Mouse (Mus musculus): ENCODE results near the gene Bsnd.
A peak's percentile ranks its signal among the peaks of the same experiment; 100 is the strongest.

Gene Bsnd

GRCm38 (mm10) chr4:106492116-106492515 lies at the start of gene Bsnd:
Gene Bsnd, minus strand, starts transcription at chr4:106492283.
- no peak for DNase-seq (ENCODE audit: low spot score in 2 of 2)

DNA sequence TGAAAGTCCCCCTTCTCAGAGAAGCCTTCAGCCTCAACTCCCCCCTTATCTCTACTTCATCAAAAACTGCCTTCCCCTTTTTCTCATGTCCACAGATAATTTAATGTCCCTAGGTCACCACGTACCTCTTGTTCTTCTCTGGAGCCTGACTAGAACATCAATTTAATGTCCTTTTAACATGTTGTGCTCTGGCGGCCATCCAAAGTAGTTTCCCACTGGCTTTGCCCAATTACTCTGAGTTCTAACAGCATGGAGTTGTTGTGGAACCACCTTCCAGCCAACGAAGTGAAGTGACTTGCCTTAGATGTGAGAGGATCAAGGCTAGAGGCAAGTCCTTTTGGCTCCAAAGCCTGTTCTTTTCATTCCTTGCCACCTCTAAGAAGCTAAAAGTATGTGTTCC lies 49.4 kb upstream of the Bsnd start:
- no peak for DNase-seq (ENCODE audit: low spot score in 2 of 2)

GRCm38 (mm10) chr4:106539756-106540155 lies 47.7 kb upstream of the Bsnd start:
- DNase-seq (ENCODE audit: low spot score in 2 of 2), result no peak

- DNase-seq (ENCODE audit: low spot score in 2 of 2), result no peak
These were observed 42.2 kb upstream of the Bsnd start for GRCm38 (mm10) chr4:106534256-106534655.

DNA sequence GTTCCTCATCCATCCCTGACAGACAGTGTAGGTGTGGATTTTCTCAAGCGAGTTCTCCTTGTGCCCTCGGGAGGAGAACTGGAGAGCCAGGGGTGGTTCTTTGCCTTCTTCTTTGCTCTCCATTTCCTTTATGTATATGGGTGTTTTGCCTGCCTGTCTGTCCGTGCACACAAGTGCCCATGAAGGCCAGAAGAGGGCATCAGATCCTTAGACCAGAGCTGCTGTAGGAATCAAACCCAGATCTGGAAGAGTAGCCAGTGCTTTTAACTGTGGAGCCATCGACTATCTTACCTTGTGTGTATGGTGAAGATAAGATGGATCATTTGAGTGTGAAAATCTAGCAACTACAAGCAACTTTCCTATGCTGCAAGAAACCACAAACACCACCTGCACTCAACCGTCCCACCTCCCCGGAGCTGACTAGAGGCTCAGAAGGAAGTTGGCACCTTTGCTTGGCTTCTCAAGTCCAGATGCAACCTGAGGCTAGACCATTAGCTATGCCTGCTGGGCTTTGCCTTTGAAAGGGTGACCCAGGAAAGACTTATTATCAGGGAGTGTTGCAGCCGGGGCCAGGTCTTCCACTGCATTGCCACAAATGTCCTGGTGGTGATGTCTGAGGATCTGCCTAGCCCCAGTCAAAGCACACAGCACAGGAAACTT lies 41.5 kb upstream of the Bsnd start:
- no peak for DNase-seq (ENCODE audit: low spot score in 2 of 2)

DNA sequence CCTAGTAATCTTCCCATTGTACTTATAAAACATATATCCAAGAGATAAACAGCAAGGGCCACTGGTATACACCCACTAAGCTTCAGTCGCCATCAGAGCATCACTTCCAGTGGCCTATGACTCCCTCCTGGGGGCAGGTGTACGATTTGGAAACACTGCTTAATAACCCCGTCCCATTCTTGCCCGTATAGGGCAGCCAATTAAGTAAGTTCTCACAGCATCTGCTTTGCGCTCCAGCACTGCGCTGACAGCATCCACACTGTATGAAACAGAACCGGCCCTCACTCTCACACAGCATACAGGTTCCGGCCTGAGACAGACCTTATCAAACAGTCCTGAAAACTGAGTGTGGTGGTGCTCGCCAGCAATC lies 38.0 kb upstream of the Bsnd start:
- no peak for DNase-seq (ENCODE audit: low spot score in 2 of 2)

- DNase-seq (ENCODE audit: low spot score in 2 of 2), result peak; percentile 85 to 90
These were observed 37.5 kb upstream of the Bsnd start for GRCm38 (mm10) chr4:106529375-106530112.

DNA sequence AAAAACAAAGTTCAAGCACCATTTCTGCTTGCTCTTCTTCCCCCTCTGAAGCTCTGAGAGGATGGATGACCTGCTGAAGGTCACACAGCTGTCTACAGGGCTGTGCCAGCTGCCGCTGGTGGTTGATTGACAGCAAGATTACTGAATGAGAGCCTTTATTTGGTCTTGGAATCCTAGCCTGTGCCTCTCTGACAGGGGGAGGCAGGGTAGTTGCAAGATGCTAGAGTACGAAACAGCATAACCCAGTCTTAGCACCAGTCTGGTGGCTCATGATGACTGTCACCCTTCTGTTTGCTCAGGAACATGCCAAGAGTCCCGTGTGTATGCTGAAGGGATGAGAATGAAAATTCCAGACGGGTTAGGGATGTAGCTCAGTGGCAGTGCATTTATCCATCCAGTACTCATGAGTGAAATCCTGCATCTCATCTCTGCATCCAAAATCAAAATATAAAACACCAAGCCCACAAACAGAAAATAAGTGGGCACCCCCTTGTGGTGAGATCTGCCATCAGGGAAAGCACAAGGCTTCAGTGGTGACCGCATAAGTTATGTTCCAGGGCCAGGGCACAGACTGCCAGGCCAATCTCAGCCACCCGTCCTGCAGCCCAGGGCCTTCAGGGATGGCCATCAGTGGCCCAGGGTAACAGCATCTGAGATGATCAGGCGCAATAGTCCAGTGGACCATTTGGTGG lies 35.9 kb upstream of the Bsnd start:
- DNase-seq (ENCODE audit: low spot score in 2 of 2), result no peak

GRCm38 (mm10) chr4:106525001-106525400 lies 32.9 kb upstream of the Bsnd start:
- DNase-seq (ENCODE audit: low spot score in 2 of 2), result no peak

DNA sequence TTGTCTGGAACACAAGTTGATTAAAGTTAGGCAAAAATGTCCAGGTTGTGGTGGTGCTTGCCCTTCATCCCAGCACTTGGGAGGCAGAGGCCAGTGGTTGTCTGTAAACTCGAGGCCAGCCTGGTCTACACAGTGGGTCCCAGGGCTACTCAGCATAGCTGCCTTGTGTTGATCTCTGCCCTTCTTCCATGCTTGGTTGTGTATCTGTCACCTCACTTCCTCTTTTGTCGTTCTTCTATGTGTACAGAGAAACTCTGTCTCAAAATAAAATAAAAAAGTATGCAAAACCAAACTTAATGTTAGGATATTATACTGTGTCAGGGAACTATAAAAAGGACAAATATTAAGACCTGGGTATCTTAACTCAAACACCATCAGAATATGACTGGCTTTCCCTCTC lies 32.0 kb upstream of the Bsnd start:
- DNase-seq (ENCODE audit: low spot score in 2 of 2), result no peak

GRCm38 (mm10) chr4:106522547-106522946 lies 30.5 kb upstream of the Bsnd start:
- DNase-seq (ENCODE audit: low spot score in 2 of 2), result no peak

DNA sequence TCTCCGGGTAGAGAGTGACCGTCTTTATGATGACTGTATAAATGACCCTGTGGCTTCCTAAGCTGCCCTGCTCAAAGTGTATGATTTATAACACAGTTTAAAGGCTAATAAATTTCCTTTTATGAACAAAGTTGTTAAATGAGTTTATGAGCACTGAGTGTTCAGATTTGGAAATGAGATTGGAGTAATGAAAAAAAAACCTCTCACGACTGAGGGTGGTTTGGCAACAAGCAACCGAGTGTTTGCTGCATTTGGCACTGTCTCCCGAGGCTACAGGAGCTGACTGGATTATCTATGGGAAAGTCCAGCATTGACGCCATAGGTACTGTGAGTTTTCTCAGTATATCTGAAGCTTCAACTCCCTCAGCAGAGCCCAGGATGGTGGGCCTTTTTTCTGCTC lies 22.5 kb upstream of the Bsnd start:
- no peak for DNase-seq (ENCODE audit: low spot score in 2 of 2)

DNA sequence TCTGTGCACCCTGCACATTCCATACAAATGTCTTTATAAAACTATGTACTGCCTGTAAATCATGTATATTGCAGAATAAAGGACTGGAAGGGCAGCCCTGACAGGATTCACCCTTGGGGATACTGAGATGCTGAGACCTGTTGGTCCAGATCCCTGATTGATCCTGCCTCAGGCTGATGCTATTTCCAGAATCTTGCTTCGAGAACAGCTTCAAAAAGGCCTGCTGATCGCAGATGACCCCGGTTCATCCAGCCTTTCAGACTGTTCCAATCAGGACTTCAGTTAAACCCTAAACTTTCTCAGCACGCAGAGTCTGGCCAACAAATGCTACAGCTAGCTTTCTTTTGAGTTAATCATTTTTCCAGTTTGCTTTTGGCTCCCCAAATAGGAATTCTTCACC lies 17.8 kb upstream of the Bsnd start:
- DNase-seq (ENCODE audit: low spot score in 2 of 2), result no peak

DNA sequence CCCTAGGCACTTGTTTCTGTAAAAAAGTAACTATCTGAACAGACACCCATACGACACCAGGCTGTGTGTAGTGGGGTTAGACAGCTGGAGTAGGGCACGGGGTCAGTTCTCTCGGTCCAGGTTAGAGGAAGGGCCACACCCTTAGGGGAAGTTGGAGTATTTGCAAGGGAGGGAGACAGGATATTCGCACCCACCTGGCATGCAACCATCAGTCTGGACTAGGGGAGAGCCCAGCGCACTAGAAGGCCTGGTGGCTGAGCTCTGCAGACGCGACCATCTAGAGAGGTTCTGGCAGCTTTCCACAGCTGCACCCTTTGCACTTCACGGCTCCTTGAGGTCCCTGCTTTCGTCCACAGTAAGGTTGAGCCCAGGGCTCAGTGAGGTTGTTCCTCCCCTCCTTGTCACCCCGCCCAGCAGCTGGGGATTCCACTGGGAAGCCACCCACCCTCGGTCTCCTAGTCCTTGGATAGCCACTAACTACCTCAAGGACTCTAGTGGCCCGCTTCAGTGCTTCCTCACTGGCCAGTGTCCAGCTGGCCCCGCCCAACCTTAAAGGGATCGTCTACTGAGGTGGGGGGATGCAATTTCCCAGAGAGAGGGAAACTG lies 13.5 kb upstream of the Bsnd start:
- no peak for DNase-seq (ENCODE audit: low spot score in 2 of 2)

DNA sequence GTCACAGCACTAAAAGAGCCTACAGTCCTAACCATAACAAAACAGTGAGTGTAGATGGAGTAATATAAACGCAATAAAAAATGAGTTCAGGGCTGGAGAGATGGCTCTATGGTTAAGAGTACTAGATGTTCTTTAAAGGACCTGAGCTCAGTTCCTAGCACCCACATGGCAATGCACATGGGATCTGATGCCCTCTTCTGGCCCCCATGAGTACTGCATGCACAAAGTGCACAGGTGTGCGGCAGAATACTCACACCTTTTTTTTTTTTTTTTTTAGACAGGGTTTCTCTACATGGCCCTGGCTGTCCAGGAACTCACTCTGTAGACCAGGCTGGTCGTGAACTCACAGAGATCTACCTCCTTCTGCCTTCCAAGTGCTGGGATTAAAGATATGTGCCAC lies 11.5 kb upstream of the Bsnd start:
- no peak for DNase-seq (ENCODE audit: low spot score in 2 of 2)

DNA sequence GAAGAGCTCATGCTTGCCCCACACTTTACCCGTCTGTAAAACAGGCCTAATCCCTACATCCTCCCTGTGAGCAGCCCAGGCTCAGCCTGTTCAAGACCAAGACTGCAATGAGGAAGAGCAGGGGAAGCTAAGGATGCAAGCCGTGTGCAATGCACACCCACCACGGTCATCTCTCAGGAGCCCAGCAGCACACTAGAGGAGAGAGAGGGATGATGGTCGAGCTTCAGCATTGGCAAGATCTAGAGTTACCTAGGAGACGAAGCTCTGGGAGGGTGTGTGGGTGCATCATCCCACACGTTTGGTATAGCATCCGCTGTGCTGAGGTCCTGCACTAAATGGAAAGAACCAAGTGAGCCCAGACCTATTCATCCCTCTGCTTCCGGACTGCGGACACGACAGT lies 8.0 kb upstream of the Bsnd start:
- no peak for DNase-seq (ENCODE audit: low spot score in 2 of 2)

DNA sequence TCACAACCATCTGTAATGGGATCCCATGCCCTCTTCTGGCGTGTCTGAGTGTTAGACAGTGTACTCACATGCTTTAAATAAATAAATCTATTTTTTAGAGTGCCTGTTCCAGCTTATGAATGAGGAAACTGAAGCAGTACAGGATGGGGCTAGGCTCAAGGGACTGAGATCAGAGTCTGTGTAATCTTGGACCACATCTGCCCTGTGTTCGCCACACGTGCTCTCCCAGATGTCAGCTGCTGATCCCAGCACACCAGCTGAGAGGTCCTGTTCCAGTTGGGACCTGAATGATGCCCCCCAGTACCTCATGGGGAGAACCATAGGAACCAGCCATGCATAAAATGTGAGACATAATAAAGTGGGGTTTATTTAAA lies 6.4 kb upstream of the Bsnd start:
- no peak for DNase-seq (ENCODE audit: low spot score in 2 of 2)

DNA sequence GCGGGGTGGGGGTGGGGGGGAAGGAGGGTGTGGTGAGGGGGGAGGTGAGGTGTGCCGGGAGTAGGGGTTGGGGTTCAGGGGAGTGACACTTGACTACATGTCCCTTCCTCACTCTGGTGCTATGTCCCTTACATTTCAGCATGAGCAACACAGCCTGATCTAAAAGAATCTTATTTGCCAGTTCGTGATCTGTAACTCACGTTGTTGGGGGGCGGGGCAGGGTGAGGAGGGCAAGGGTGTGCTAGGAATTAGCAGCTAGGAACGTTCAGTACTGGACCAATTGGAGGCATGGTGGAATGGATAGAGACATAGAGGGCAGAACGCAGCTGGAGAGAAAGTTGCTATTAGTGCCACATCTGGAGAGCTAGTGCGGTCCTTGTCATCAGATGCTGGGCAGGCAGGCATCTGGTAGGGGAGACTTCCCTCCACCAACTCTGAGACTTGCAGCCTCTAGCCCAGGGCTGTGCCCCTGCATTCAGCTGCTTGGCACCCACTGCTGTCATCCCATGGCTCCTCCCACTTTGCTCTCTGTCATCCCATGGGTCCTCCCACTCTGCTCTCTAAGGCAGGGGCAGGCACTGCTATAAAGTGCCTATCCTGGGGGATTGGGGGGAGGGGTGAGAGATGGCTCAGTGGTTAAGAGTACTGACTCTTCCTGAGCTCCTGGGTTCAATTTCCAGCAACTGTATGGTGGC lies 5.8 kb upstream of the Bsnd start:
- DNase-seq (ENCODE audit: low spot score in 2 of 2), result no peak

- DNase-seq (ENCODE audit: low spot score in 2 of 2), result no peak
These were observed 4.8 kb upstream of the Bsnd start for GRCm38 (mm10) chr4:106496833-106497232.

- DNase-seq (ENCODE audit: low spot score in 2 of 2), result no peak
These were observed 1.6 kb upstream of the Bsnd start for GRCm38 (mm10) chr4:106493639-106494038.

GRCm38 (mm10) chr4:106490620-106491019 lies 1.5 kb downstream of the Bsnd start:
- DNase-seq (ENCODE audit: low spot score in 2 of 2), result no peak

- DNase-seq (ENCODE audit: low spot score in 2 of 2), result no peak
These were observed 8.3 kb downstream of the Bsnd start for GRCm38 (mm10) chr4:106483831-106484230.

Data from urinary bladder, postnatal 36 days (tissue).